9 mouse cellular contexts compared by ENCODE assay signal in genomic region chr13:49127844-49128631, GRCm38 (mm10). TPM values are rescaled to one million over a fixed set of nuclear protein-coding genes. Genes with fewer than 3 reads are reported as not detected.
DNase-seq lines count a peak whose midpoint lies in the region; ATAC-seq lines count a peak whose summit lies in the region.
"Had no signal": no experiment of that assay in that cellular context is flagged by ENCODE, and none has a peak within 500 bp of the region (broad histone marks: within the 10 kb centered on the region; RNA-seq: fewer than 3 reads in every experiment).

No protein-coding gene starts in this region.

- peaks cover 42% of the 10 kb centered on the region for H3K4me1 ChIP-seq in limb, embryonic 15.5 days

- H3K36me3 ChIP-seq in limb, embryonic 15.5 days = no peaks in the 10 kb centered on the region

- H3K4me3 ChIP-seq in limb, embryonic 15.5 days = no peak overlapping the region

- no peaks in the 10 kb centered on the region for H3K27me3 ChIP-seq in limb, embryonic 15.5 days

- ATAC-seq in limb, embryonic 15.5 days (ENCODE audit: insufficient number of reproducible peaks, low FRiP score, low TSS enrichment, low read depth) = peak; percentile 63

- no peaks in the 10 kb centered on the region for H3K9me3 ChIP-seq in limb, embryonic 15.5 days

- intact Hi-C loops in gastrocnemius, postnatal 14 days (cut with DNase I; ENCODE audit: low total_unique reads) = no loop called here

- peak; percentile 59 to 65 for DNase-seq in frontal cortex, adult 2 months (ENCODE audit: extremely low spot score in 1 of 2, low spot score in 1 of 2)
- no peak for DNase-seq in frontal cortex, postnatal 10 days (ENCODE audit: low spot score in 2 of 2)
- peak; percentile 62 for DNase-seq in Muller cell, postnatal 12 days (ENCODE audit: inconsistent ontology term)
- peak; percentile 57 for DNase-seq in gastrocnemius, postnatal 14 days
- DNase-seq in adrenal gland, adult (ENCODE audit: inconsistent age in 2 of 2, low spot score in 1 of 2) = no peak
- no peak for DNase-seq in testis, postnatal 10 days (ENCODE audit: low spot score)
- no peak for DNase-seq in kidney, postnatal 14 days

- no peak overlapping the region for H3K9ac ChIP-seq in limb, embryonic 15.5 days
- H3K9ac ChIP-seq: liver, embryonic 14.5 days had no signal

- no peak overlapping the region for H3K4me2 ChIP-seq in limb, embryonic 15.5 days

- H3K27ac ChIP-seq in limb, embryonic 15.5 days = no peak overlapping the region
- H3K27ac ChIP-seq: liver, embryonic 14.5 days had no signal

- WGBS in limb, embryonic 15.5 days = 49% methylated on average over 15 of the region's 15 CpGs

RNA-seq across cellular contexts. Expression of gene Wnk2, which starts 19.8 kb away (rescaled TPM):
- 64.8 and 67.4 TPM in 2 replicates for polyA plus RNA-seq in frontal cortex, adult 2 months (2012; rRNA removed)
- total RNA-seq in gastrocnemius, postnatal 14 days (2021) = 10 to 100 TPM; 41.7 to 45.1 TPM
- polyA plus RNA-seq in limb, embryonic 15.5 days (2015; fragmentation: Nextera tagmentation; extraction: Ambion mirVana) = 1.6 TPM in 2 replicates

RNA-seq across cellular contexts. Expression of gene Ninj1, which starts 59.2 kb away (rescaled TPM):
- 56.2 and 61.8 TPM in 2 replicates for polyA plus RNA-seq in frontal cortex, adult 2 months (2012; rRNA removed)
- 10 to 100 TPM; 12.4 to 16.8 TPM for total RNA-seq in gastrocnemius, postnatal 14 days (2021)
- polyA plus RNA-seq in limb, embryonic 15.5 days (2015; fragmentation: Nextera tagmentation; extraction: Ambion mirVana) = 56.0 and 62.4 TPM in 2 replicates

Comparison
In these comparisons a context has a peak if more than half of its experiments do, and no peak if none do; other contexts are left out.
1. DNase-seq: peak in frontal cortex, adult 2 months (2 of 2), Muller cell, postnatal 12 days (single experiment) and gastrocnemius, postnatal 14 days (single experiment); none in frontal cortex, postnatal 10 days (0 of 2), adrenal gland, adult (0 of 2), testis, postnatal 10 days (single experiment) and kidney, postnatal 14 days (single experiment).
2. RNA of gene Wnk2, which starts 19.8 kb away (polyA plus RNA-seq): 64.8 to 67.4 TPM in frontal cortex, adult 2 months; 1.6 TPM in limb, embryonic 15.5 days; every median in the first group is over 10 times any median in the second.